Mouse (Mus musculus) C2C12 (cell line): ENCODE measurements around the gene Susd3.

Experiments used
- CTCF ChIP-seq: IDR thresholded peaks from one replicate; pipeline ENCODE4 v1.5.1; 2011; ENCODE audit not compliant: control insufficient read depth, insufficient read depth, insufficient read length
- MYOG ChIP-seq: IDR thresholded peaks from one replicate; pipeline ENCODE4 v1.6.1; 2011; ENCODE audit not compliant: control insufficient read depth, insufficient read length; ENCODE audit errors: extremely low read depth
- USF1 ChIP-seq: IDR thresholded peaks from one replicate; pipeline ENCODE4 v1.6.1; 2011; ENCODE audit warnings: low read depth, mild to moderate bottlenecking, control low read depth, moderate library complexity

DNA sequence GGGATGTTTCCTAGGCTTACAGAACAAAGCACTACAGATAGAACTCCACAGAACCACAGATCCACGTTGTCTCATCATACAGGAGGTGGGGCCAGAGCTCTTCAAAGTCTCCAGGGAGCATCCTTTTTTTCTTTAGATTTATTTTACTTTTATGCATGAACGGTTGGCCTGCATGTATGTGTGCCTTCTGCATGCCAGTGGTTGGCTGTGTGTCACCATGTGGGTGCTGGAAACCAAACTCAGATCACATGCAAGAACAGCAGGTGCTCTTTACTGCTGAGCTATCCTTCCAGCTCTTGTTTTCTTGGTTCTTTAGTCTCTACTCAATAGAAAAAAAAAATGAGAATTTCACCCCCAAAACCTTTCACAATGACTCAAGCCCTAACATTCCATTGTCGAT lies 417 bp upstream of the Susd3 start:
- TF ChIP-seq CTCF (no peak), USF1 (no peak), MYOG (no peak)
